Mouse (Mus musculus) embryonic facial prominence, embryonic 11.5 days (tissue): Measurements from ENCODE around the gene Nrros. TPM values are rescaled to one million over a fixed set of nuclear protein-coding genes. Genes with fewer than 3 reads are reported as not detected.

Experiments
- ATAC-seq: fragments of 200-750 bp; cut with Nextera tagmentation; replicated peaks from 2 replicates; pipeline ENCODE4 v1.8.0; 2017; ENCODE audit warnings: low read depth; ENCODE audit not compliant: insufficient number of reproducible peaks, low FRiP score, low TSS enrichment
- DNase-seq: peaks from one replicate; pipeline ENCODE4 v3.0.0-alpha.2; 2015; ENCODE audit warnings: low spot score
- H3K27ac ChIP-seq: fragments of 300-500 bp; sonication (generic); replicated peaks from 2 replicates; pipeline ENCODE4 v1.5.1; 2014; ENCODE audit warnings: mild to moderate bottlenecking, low read depth, low read length, control low read depth
- H3K27me3 ChIP-seq: fragments of 300-500 bp; sonication (generic); 2 replicates; pipeline ENCODE4 v1.6.1; 2014; ENCODE audit warnings: mild to moderate bottlenecking, low read length, moderate library complexity, mixed read lengths; ENCODE audit not compliant: control insufficient read depth, insufficient read depth
- H3K36me3 ChIP-seq: fragments of 300-500 bp; sonication (generic); replicated peaks from 2 replicates; pipeline ENCODE4 v1.6.1; 2014; ENCODE audit warnings: low read depth, mild to moderate bottlenecking, low read length, moderate library complexity, mixed read lengths; ENCODE audit not compliant: control insufficient read depth, insufficient read depth
- H3K4me1 ChIP-seq: fragments of 300-500 bp; sonication (generic); 2 replicates; pipeline ENCODE4 v1.6.1; 2014; ENCODE audit warnings: low read length, mixed read lengths; ENCODE audit not compliant: control insufficient read depth, insufficient read depth
- H3K4me2 ChIP-seq: fragments of 300-500 bp; sonication (generic); 2 replicates; pipeline ENCODE4 v1.6.1; 2014; ENCODE audit warnings: low read depth, mild to moderate bottlenecking, control low read depth, low read length, moderate library complexity
- H3K4me3 ChIP-seq: fragments of 300-500 bp; sonication (generic); 2 replicates; pipeline ENCODE4 v1.5.1; 2014; ENCODE audit warnings: low read depth, low read length, control low read depth
- H3K9ac ChIP-seq: fragments of 300-500 bp; sonication (generic); replicated peaks from 2 replicates; pipeline ENCODE4 v1.6.1; 2014; ENCODE audit warnings: mild to moderate bottlenecking, control low read depth, low read length
- H3K9me3 ChIP-seq: fragments of 300-500 bp; sonication (generic); replicated peaks from 2 replicates; pipeline ENCODE4 v1.6.1; 2016; ENCODE audit warnings: mild to moderate bottlenecking, low read length, inconsistent platforms, mixed read lengths; ENCODE audit not compliant: control insufficient read depth
- WGBS: fragments of 180-500 bp; shearing (Covaris S2); extraction: QIAGEN DNeasy Blood & Tissue Kit; methylation state at CpG from one replicate; pipeline ENCODE4 v1.1.7; 2014; 5-methylcytosine and 5-hydroxymethylcytosine counted together
- polyA plus RNA-seq: library from polyadenylated mRNA; unstranded; fragments of >200 nt; fragmentation: Nextera tagmentation; extraction: Ambion mirVana; gene quantifications from 2 replicates; pipeline ENCODE4 v1.2.1, GENCODE M21; 2014

The Nrros gene
- polyA plus RNA-seq = 9.5 and 10.3 TPM in 2 replicates

DNA sequence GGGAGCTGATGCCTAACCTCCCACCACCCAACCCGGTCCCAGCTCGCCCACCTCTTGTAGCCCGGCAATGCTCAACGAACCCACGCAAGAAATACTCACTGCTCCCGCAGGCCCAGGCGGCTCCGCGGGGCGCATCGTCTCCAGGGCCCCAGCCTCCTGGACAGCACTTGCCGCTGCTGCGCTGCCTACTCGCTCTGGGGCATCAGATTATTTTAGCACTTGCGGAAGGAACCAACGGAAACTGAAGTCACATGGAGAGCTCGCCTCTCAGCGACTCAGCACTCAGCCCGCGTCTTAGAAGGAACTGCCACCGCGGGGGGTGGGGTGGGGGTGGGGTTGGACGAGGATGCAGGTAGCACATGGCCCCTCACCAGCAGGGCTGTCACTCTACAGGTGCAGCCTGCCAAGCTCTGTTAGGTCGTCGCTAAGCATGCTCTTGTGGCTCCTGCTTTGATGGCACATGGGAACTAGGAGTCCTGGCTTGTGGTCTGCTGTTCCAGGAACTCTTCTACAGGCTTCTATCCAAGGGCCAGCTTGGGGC is at the start of gene Nrros:
Gene Nrros, minus strand, starts transcription at position 314 of the 541 bp plus-strand sequence.
- H3K36me3 ChIP-seq = no peaks in the 10 kb centered on the region
- no peaks in the 10 kb centered on the region for H3K9me3 ChIP-seq
- H3K4me1 ChIP-seq = no peaks in the 10 kb centered on the region
- WGBS = 2% methylated on average over 24 of the region's 25 CpGs
- peak within 1 kb of the TSS; percentile 59 for H3K4me2 ChIP-seq
- H3K27ac ChIP-seq = no peak within 1 kb of the TSS
- DNase-seq = peak; percentile 59
- ATAC-seq = no peak
- peak within 1 kb of the TSS; percentile 32 for H3K4me3 ChIP-seq
- H3K9ac ChIP-seq = peak within 1 kb of the TSS; percentile 53
- no peaks in the 10 kb centered on the region for H3K27me3 ChIP-seq

GRCm38 (mm10) chr16:32214804-32215576 is 49.6 kb upstream of the Nrros start:
- H3K27ac ChIP-seq = no peak overlapping the region
- 78% methylated on average over 17 of the region's 17 CpGs for WGBS
- H3K9ac ChIP-seq = no peak overlapping the region
- no peaks in the 10 kb centered on the region for H3K4me1 ChIP-seq
- no peak for DNase-seq
- ATAC-seq = no peak
- no peaks in the 10 kb centered on the region for H3K36me3 ChIP-seq
- H3K4me3 ChIP-seq = no peak overlapping the region
- no peak overlapping the region for H3K4me2 ChIP-seq
- H3K9me3 ChIP-seq = no peaks in the 10 kb centered on the region
- no peaks in the 10 kb centered on the region for H3K27me3 ChIP-seq

GRCm38 (mm10) chr16:32214156-32214555 is 48.8 kb upstream of the Nrros start:
- H3K27me3 ChIP-seq = no peaks in the 10 kb centered on the region
- no peaks in the 10 kb centered on the region for H3K4me1 ChIP-seq
- no peak overlapping the region for H3K9ac ChIP-seq
- H3K9me3 ChIP-seq = no peaks in the 10 kb centered on the region
- DNase-seq (no peak), ATAC-seq (no peak)
- H3K36me3 ChIP-seq = no peaks in the 10 kb centered on the region
- H3K4me3 ChIP-seq = no peak overlapping the region
- H3K27ac ChIP-seq = no peak overlapping the region
- H3K4me2 ChIP-seq = no peak overlapping the region

DNA sequence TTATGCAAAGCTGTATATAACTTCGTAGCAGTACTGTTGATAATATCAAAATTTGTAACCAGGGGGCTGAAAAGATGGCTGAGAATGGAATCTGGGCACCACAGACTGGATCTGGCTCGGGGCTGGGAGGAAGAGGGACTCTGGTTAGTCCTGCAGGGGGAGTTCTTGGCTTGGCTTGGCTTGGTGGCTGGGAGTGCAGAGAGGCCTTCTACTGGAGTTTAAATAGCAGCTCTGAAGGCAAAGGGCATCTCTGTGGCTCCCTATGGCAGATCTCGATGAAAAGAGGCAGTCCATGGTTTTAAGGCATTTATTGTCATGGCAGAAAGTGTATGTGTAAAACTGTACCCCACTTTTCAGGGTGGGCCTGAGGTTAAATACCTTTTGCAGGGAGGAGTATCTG is 39.5 kb upstream of the Nrros start:
- H3K36me3 ChIP-seq = no peaks in the 10 kb centered on the region
- H3K4me3 ChIP-seq = no peak overlapping the region
- H3K4me2 ChIP-seq = no peak overlapping the region
- no peaks in the 10 kb centered on the region for H3K9me3 ChIP-seq
- DNase-seq (no peak), ATAC-seq (no peak)
- H3K4me1 ChIP-seq = no peaks in the 10 kb centered on the region
- no peaks in the 10 kb centered on the region for H3K27me3 ChIP-seq
- H3K27ac ChIP-seq = no peak overlapping the region
- WGBS = 60% methylated on average over 3 of the region's 3 CpGs
- no peak overlapping the region for H3K9ac ChIP-seq

GRCm38 (mm10) chr16:32202681-32203080 is 37.3 kb upstream of the Nrros start:
- Histone ChIP-seq H3K27me3 (no peaks in the 10 kb centered on the region), H3K9me3 (no peaks in the 10 kb centered on the region), H3K4me3 (no peak overlapping the region), H3K36me3 (no peaks in the 10 kb centered on the region), H3K4me1 (no peaks in the 10 kb centered on the region), H3K27ac (no peak overlapping the region), H3K4me2 (no peak overlapping the region), H3K9ac (no peak overlapping the region)
- DNase-seq (no peak), ATAC-seq (no peak)
- WGBS = 80% methylated on average over 6 of the region's 6 CpGs

GRCm38 (mm10) chr16:32201004-32201325 is 35.6 kb upstream of the Nrros start:
- H3K36me3 ChIP-seq = no peaks in the 10 kb centered on the region
- H3K27ac ChIP-seq = peak overlapping the region; percentile 8; the same call in 1 of the 2 replicates
- H3K4me2 ChIP-seq = peak overlapping the region; percentile 42
- no peaks in the 10 kb centered on the region for H3K9me3 ChIP-seq
- no peaks in the 10 kb centered on the region for H3K4me1 ChIP-seq
- ATAC-seq (no peak), DNase-seq (no peak)
- 43% methylated on average over 9 of the region's 9 CpGs for WGBS
- no peak overlapping the region for H3K4me3 ChIP-seq
- no peaks in the 10 kb centered on the region for H3K27me3 ChIP-seq
- H3K9ac ChIP-seq = no peak overlapping the region

DNA sequence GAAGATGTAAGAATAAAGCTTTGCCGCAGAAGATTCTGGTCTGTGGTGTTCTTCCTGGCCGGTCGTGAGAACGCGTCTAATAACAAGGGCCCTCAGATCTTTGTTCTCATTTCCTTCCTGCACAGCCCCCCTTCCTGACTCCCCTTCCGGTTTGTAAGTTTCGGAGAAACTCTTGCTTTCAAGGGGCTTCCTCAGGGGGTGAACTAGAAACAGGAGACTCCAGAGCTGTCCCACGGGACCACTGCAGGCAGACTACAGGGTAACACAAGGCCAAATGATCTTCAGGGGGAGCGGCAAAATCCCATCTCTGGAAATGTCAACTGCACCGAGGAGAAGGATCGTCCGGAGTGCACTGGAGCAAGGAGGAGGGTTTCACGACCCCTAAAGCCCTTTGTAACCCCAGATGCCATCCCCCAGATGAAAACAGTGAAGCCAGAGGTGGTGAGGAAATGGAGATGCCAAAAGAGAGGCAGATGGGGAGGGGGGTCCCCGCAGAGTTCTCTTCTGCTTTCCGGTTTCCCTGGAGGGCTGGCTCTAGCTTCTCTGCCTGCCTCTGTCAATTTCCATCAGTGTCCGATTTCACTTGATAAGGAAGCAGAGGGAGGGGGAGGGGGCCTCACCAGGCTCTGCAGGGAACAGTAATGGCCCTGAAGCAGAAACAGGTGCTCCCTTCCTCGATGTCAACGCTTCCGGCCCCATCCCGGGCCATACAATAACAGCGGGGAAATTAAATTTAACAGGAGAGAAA is 35.0 kb upstream of the Nrros start:
- ATAC-seq = peak; percentile 76
- Histone ChIP-seq H3K27me3 (no peaks in the 10 kb centered on the region), H3K27ac (peak overlapping the region; percentile 29), H3K4me1 (no peaks in the 10 kb centered on the region), H3K9ac (peak overlapping the region; percentile 44; the same call in 1 of the 2 replicates), H3K36me3 (no peaks in the 10 kb centered on the region), H3K4me2 (peak overlapping the region; percentile 42), H3K4me3 (peak overlapping the region; percentile 21; the same call in 1 of the 2 replicates), H3K9me3 (no peaks in the 10 kb centered on the region)
- 29% methylated on average over 21 of the region's 21 CpGs for WGBS
- peak; percentile 80 for DNase-seq

DNA sequence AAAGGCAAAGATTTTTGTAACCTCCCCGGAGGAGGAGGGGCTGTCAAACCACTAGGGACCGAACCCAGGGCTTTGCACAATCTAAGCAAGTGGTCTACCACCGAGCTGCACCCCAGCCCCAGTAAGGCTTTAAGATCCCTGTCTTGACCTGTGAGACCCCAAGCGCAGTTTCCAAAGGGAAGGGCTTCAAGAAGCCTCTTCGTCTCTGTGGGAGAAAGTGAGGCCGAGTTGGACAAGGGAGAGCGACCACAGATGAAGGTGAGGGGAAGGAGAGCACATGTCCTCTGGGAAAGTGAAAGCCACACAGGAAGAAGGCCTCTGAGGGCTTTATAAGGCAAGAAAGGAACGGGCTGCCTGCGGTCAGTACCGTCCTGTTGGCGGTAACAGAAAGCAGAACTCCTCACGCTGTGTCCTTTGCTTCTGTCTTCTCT is 24.6 kb upstream of the Nrros start:
- no peak overlapping the region for H3K27ac ChIP-seq

More for the DNA sequence above, 24.6 kb upstream of the Nrros start:
- Histone ChIP-seq H3K9me3 (no peaks in the 10 kb centered on the region), H3K27me3 (no peaks in the 10 kb centered on the region), H3K4me2 (no peak overlapping the region), H3K4me3 (no peak overlapping the region), H3K4me1 (no peaks in the 10 kb centered on the region), H3K36me3 (no peaks in the 10 kb centered on the region), H3K9ac (no peak overlapping the region)
- DNase-seq (no peak), ATAC-seq (no peak)
- 52% methylated on average over 12 of the region's 12 CpGs for WGBS
